Mouse (Mus musculus): ENCODE results near the gene D130040H23Rik. TPM values are rescaled to one million over a fixed set of nuclear protein-coding genes. Genes with fewer than 3 reads are reported as not detected.
"Not testable (repeated sequence)": the region's sequence is repeated elsewhere in the genome, so short reads cannot be mapped to it uniquely, and the experiment has no call there.

The D130040H23Rik gene
- polyA plus RNA-seq (2014; fragmentation: Nextera tagmentation; extraction: Ambion mirVana) = 6.2 and 9.4 TPM in 2 replicates

GRCm38 (mm10) chr8:69270386-69271202 is at the start of gene D130040H23Rik:
Gene D130040H23Rik (plus strand): TSS chr8:69271080.
- Histone ChIP-seq H3K4me1 (replicated peaks; ENCODE audit: control insufficient read depth, insufficient read depth, low read length) (peaks cover 2% of the 10 kb centered on the region; the same call in 1 of the 2 replicates), H3K27me3 (ENCODE audit: control insufficient read depth, insufficient read depth, low read length) (no peaks in the 10 kb centered on the region), H3K9ac (ENCODE audit: low read length) (peak within 1 kb of the TSS; percentile 79), H3K4me3 (ENCODE audit: low read depth, low read length) (peak within 1 kb of the TSS; percentile 55), H3K27ac (ENCODE audit: low read depth, low read length) (peak within 1 kb of the TSS; percentile 47; the same call in 1 of the 2 replicates), H3K9me3 (ENCODE audit: control insufficient read depth, low read length) (no peaks in the 10 kb centered on the region), H3K4me2 (ENCODE audit: low read depth, low read length, severe bottlenecking) (peak within 1 kb of the TSS; percentile 46), H3K36me3 (ENCODE audit: control insufficient read depth, insufficient read depth, low read length) (no peaks in the 10 kb centered on the region)
- ATAC-seq (replicated peaks; ENCODE audit: low FRiP score) (peak; percentile 100), DNase-seq (ENCODE audit: low spot score) (peak; percentile 83)
- WGBS = 6% methylated on average over 12 of the region's 12 CpGs

GRCm38 (mm10) chr8:69242541-69242940 is 28.3 kb upstream of the D130040H23Rik start:
- Histone ChIP-seq H3K9ac (ENCODE audit: low read length) (no peak overlapping the region), H3K36me3 (ENCODE audit: control insufficient read depth, insufficient read depth, low read length) (no peaks in the 10 kb centered on the region), H3K9me3 (ENCODE audit: control insufficient read depth, low read length) (no peaks in the 10 kb centered on the region), H3K4me2 (ENCODE audit: low read depth, low read length, severe bottlenecking) (no peak overlapping the region), H3K4me3 (ENCODE audit: low read depth, low read length) (no peak overlapping the region), H3K4me1 (replicated peaks; ENCODE audit: control insufficient read depth, insufficient read depth, low read length) (no peaks in the 10 kb centered on the region), H3K27ac (ENCODE audit: low read depth, low read length) (no peak overlapping the region), H3K27me3 (ENCODE audit: control insufficient read depth, insufficient read depth, low read length) (no peaks in the 10 kb centered on the region)
- 84% methylated on average over 2 of the region's 2 CpGs for WGBS
- ATAC-seq (replicated peaks; ENCODE audit: low FRiP score) = no peak
- no peak for DNase-seq (ENCODE audit: low spot score)

- Histone ChIP-seq H3K36me3 (ENCODE audit: control insufficient read depth, insufficient read depth, low read length) (no peaks in the 10 kb centered on the region), H3K4me1 (replicated peaks; ENCODE audit: control insufficient read depth, insufficient read depth, low read length) (peaks cover 2% of the 10 kb centered on the region; the same call in 1 of the 2 replicates), H3K27me3 (ENCODE audit: control insufficient read depth, insufficient read depth, low read length) (no peaks in the 10 kb centered on the region), H3K27ac (ENCODE audit: low read depth, low read length) (no peak overlapping the region), H3K9me3 (ENCODE audit: control insufficient read depth, low read length) (no peaks in the 10 kb centered on the region), H3K4me2 (ENCODE audit: low read depth, low read length, severe bottlenecking) (no peak overlapping the region), H3K9ac (ENCODE audit: low read length) (no peak overlapping the region), H3K4me3 (ENCODE audit: low read depth, low read length) (no peak overlapping the region)
- WGBS = 69% methylated on average over 4 of the region's 4 CpGs
- DNase-seq (ENCODE audit: low spot score) (no peak), ATAC-seq (replicated peaks; ENCODE audit: low FRiP score) (no peak)
Measured at GRCm38 (mm10) chr8:69268525-69268924, 2.4 kb upstream of the D130040H23Rik start.

GRCm38 (mm10) chr8:69271203-69271554 is 299 bp downstream of the D130040H23Rik start:
- Histone ChIP-seq H3K27me3 (ENCODE audit: control insufficient read depth, insufficient read depth, low read length) (no peaks in the 10 kb centered on the region), H3K36me3 (ENCODE audit: control insufficient read depth, insufficient read depth, low read length) (no peaks in the 10 kb centered on the region), H3K9ac (ENCODE audit: low read length) (peak overlapping the region; percentile 79), H3K4me2 (ENCODE audit: low read depth, low read length, severe bottlenecking) (peak overlapping the region; percentile 46), H3K4me3 (ENCODE audit: low read depth, low read length) (peak overlapping the region; percentile 55), H3K4me1 (replicated peaks; ENCODE audit: control insufficient read depth, insufficient read depth, low read length) (peaks cover 2% of the 10 kb centered on the region; the same call in 1 of the 2 replicates), H3K27ac (ENCODE audit: low read depth, low read length) (peak overlapping the region; percentile 47; the same call in 1 of the 2 replicates), H3K9me3 (ENCODE audit: control insufficient read depth, low read length) (no peaks in the 10 kb centered on the region)
- DNase-seq (ENCODE audit: low spot score) (no peak), ATAC-seq (replicated peaks; ENCODE audit: low FRiP score) (peak; percentile 88)
- 18% methylated on average over 6 of the region's 6 CpGs for WGBS

GRCm38 (mm10) chr8:69272435-69272834 is 1.6 kb downstream of the D130040H23Rik start:
- H3K9ac ChIP-seq (ENCODE audit: low read length) = no peak overlapping the region
- WGBS = 87% methylated on average over 6 of the region's 6 CpGs
- no peaks in the 10 kb centered on the region for H3K36me3 ChIP-seq (ENCODE audit: control insufficient read depth, insufficient read depth, low read length)
- H3K9me3 ChIP-seq (ENCODE audit: control insufficient read depth, low read length) = no peaks in the 10 kb centered on the region
- H3K27ac ChIP-seq (ENCODE audit: low read depth, low read length) = no peak overlapping the region
- H3K4me1 ChIP-seq (replicated peaks; ENCODE audit: control insufficient read depth, insufficient read depth, low read length) = peaks cover 2% of the 10 kb centered on the region; the same call in 1 of the 2 replicates
- no peak overlapping the region for H3K4me3 ChIP-seq (ENCODE audit: low read depth, low read length)
- no peak overlapping the region for H3K4me2 ChIP-seq (ENCODE audit: low read depth, low read length, severe bottlenecking)
- DNase-seq (ENCODE audit: low spot score) (no peak), ATAC-seq (replicated peaks; ENCODE audit: low FRiP score) (no peak)
- no peaks in the 10 kb centered on the region for H3K27me3 ChIP-seq (ENCODE audit: control insufficient read depth, insufficient read depth, low read length)

- no peaks in the 10 kb centered on the region for H3K36me3 ChIP-seq (ENCODE audit: control insufficient read depth, insufficient read depth, low read length)
- H3K27me3 ChIP-seq (ENCODE audit: control insufficient read depth, insufficient read depth, low read length) = no peaks in the 10 kb centered on the region
- no peaks in the 10 kb centered on the region; the same call in 1 of the 2 replicates for H3K9me3 ChIP-seq (ENCODE audit: control insufficient read depth, low read length)
- 76% methylated on average over 2 of the region's 2 CpGs for WGBS
- H3K4me1 ChIP-seq (replicated peaks; ENCODE audit: control insufficient read depth, insufficient read depth, low read length) = no peaks in the 10 kb centered on the region
- no peak for ATAC-seq (replicated peaks; ENCODE audit: low FRiP score)
- no peak for DNase-seq (ENCODE audit: low spot score)
- no peak overlapping the region for H3K27ac ChIP-seq (ENCODE audit: low read depth, low read length)
- no peak overlapping the region for H3K9ac ChIP-seq (ENCODE audit: low read length)
- H3K4me3 ChIP-seq (ENCODE audit: low read depth, low read length) = no peak overlapping the region
- H3K4me2 ChIP-seq (ENCODE audit: low read depth, low read length, severe bottlenecking) = no peak overlapping the region
Measured at GRCm38 (mm10) chr8:69324771-69325170, 53.9 kb downstream of the D130040H23Rik start.

GRCm38 (mm10) chr8:69328301-69329288 is 57.7 kb downstream of the D130040H23Rik start:
- WGBS = 18% methylated on average over 24 of the region's 24 CpGs
- Histone ChIP-seq H3K27me3 (ENCODE audit: control insufficient read depth, insufficient read depth, low read length) (no peaks in the 10 kb centered on the region), H3K9me3 (ENCODE audit: control insufficient read depth, low read length) (no peaks in the 10 kb centered on the region; the same call in 1 of the 2 replicates), H3K36me3 (ENCODE audit: control insufficient read depth, insufficient read depth, low read length) (no peaks in the 10 kb centered on the region), H3K27ac (ENCODE audit: low read depth, low read length) (no peak overlapping the region), H3K4me3 (ENCODE audit: low read depth, low read length) (peak overlapping the region; percentile 24), H3K4me2 (ENCODE audit: low read depth, low read length, severe bottlenecking) (peak overlapping the region; percentile 55), H3K4me1 (replicated peaks; ENCODE audit: control insufficient read depth, insufficient read depth, low read length) (no peaks in the 10 kb centered on the region), H3K9ac (ENCODE audit: low read length) (peak overlapping the region; percentile 45; the same call in 1 of the 2 replicates)
- DNase-seq (ENCODE audit: low spot score) (peak; percentile 90), ATAC-seq (replicated peaks; ENCODE audit: low FRiP score) (peak; percentile 91)

GRCm38 (mm10) chr8:69329289-69329688 is 58.4 kb downstream of the D130040H23Rik start:
- 67% methylated on average over 6 of the region's 6 CpGs for WGBS
- H3K27ac ChIP-seq (ENCODE audit: low read depth, low read length); H3K36me3 ChIP-seq (ENCODE audit: control insufficient read depth, insufficient read depth, low read length); ATAC-seq (replicated peaks; ENCODE audit: low FRiP score); H3K27me3 ChIP-seq (ENCODE audit: control insufficient read depth, insufficient read depth, low read length); H3K4me1 ChIP-seq (replicated peaks; ENCODE audit: control insufficient read depth, insufficient read depth, low read length); H3K9me3 ChIP-seq (ENCODE audit: control insufficient read depth, low read length); DNase-seq (ENCODE audit: low spot score): not testable (repeated sequence)
- peak overlapping the region; percentile 55 for H3K4me2 ChIP-seq (ENCODE audit: low read depth, low read length, severe bottlenecking)
- H3K4me3 ChIP-seq (ENCODE audit: low read depth, low read length) = peak overlapping the region; percentile 24
- H3K9ac ChIP-seq (ENCODE audit: low read length) = peak overlapping the region; percentile 45; the same call in 1 of the 2 replicates

Measured in forebrain, embryonic 11.5 days (tissue).